Mouse (Mus musculus): ENCODE measurements around the gene Rarg. TPM values are rescaled to one million over a fixed set of nuclear protein-coding genes. Genes with fewer than 3 reads are reported as not detected.
"Not testable (repeated sequence)": the region's sequence is repeated elsewhere in the genome, so short reads cannot be mapped to it uniquely, and the experiment has no call there.

The Rarg gene
- polyA plus RNA-seq, 1 experiment from 2014 or later: 121 TPM

- Histone ChIP-seq H3K36me3 (peaks cover 23% of the 10 kb centered on the region), H3K9me3 (no peaks in the 10 kb centered on the region), H3K27me3 (no peaks in the 10 kb centered on the region), H3K4me2 (replicated peaks) (no peak within 1 kb of the TSS), H3K27ac (no peak within 1 kb of the TSS), H3K4me1 (peaks cover 9% of the 10 kb centered on the region), H3K9ac (no peak within 1 kb of the TSS), H3K4me3 (no peak within 1 kb of the TSS)
- WGBS: 38% methylated on average over 6 of the region's 6 CpGs
- ATAC-seq (ENCODE audit: insufficient number of reproducible peaks, insufficient read depth, low FRiP score, low TSS enrichment): no peak
Measured at GRCm38 (mm10) chr15:102231748-102232147, 25.6 kb downstream of the Rarg start, which contains the start of gene Itgb7. Gene Itgb7 (minus strand): TSS chr15:102231944.

GRCm38 (mm10) chr15:102230408-102231321 is 26.7 kb downstream of the Rarg start:
- Histone ChIP-seq H3K27ac (no peak overlapping the region), H3K9me3 (no peaks in the 10 kb centered on the region), H3K9ac (no peak overlapping the region), H3K4me1 (peaks cover 8% of the 10 kb centered on the region), H3K36me3 (peaks cover 14% of the 10 kb centered on the region), H3K4me3 (no peak overlapping the region), H3K27me3 (no peaks in the 10 kb centered on the region), H3K4me2 (replicated peaks) (no peak overlapping the region)
- ATAC-seq (ENCODE audit: insufficient number of reproducible peaks, insufficient read depth, low FRiP score, low TSS enrichment): no peak
- 76% methylated on average over 17 of the region's 17 CpGs for WGBS

- H3K27ac ChIP-seq; H3K4me3 ChIP-seq; H3K36me3 ChIP-seq; H3K9me3 ChIP-seq; H3K4me2 ChIP-seq (replicated peaks); ATAC-seq (ENCODE audit: insufficient number of reproducible peaks, insufficient read depth, low FRiP score, low TSS enrichment); H3K9ac ChIP-seq: not testable (repeated sequence)
- H3K4me1 ChIP-seq: peaks cover 13% of the 10 kb centered on the region; the same call in 1 of the 2 replicates
- 77% methylated on average over 6 of the region's 6 CpGs for WGBS
- H3K27me3 ChIP-seq: peaks cover 14% of the 10 kb centered on the region
Measured at GRCm38 (mm10) chr15:102225619-102226018, 31.7 kb downstream of the Rarg start.

GRCm38 (mm10) chr15:102224992-102225617 is 32.2 kb downstream of the Rarg start:
- H3K9ac ChIP-seq: peak overlapping the region; percentile 28; the same call in 1 of the 2 replicates
- peak; percentile 44; the same call in 1 of the 2 replicates for ATAC-seq (ENCODE audit: insufficient number of reproducible peaks, insufficient read depth, low FRiP score, low TSS enrichment)
- H3K36me3 ChIP-seq: no peaks in the 10 kb centered on the region
- H3K4me1 ChIP-seq: peaks cover 13% of the 10 kb centered on the region; the same call in 1 of the 2 replicates
- peaks cover 14% of the 10 kb centered on the region for H3K27me3 ChIP-seq
- H3K4me3 ChIP-seq: peak overlapping the region; percentile 39
- no peaks in the 10 kb centered on the region for H3K9me3 ChIP-seq
- H3K27ac ChIP-seq: peak overlapping the region; percentile 64; the same call in 1 of the 2 replicates
- peak overlapping the region; percentile 57 for H3K4me2 ChIP-seq (replicated peaks)
- WGBS: 14% methylated on average over 19 of the region's 21 CpGs

- Histone ChIP-seq H3K9ac (peak overlapping the region; percentile 28), H3K4me2 (replicated peaks) (peak overlapping the region; percentile 57), H3K4me3 (peak overlapping the region; percentile 39), H3K36me3 (no peaks in the 10 kb centered on the region), H3K4me1 (peaks cover 13% of the 10 kb centered on the region; the same call in 1 of the 2 replicates), H3K27me3 (peaks cover 14% of the 10 kb centered on the region), H3K9me3 (no peaks in the 10 kb centered on the region), H3K27ac (peak overlapping the region; percentile 64; the same call in 1 of the 2 replicates)
- WGBS: 3% methylated on average over 43 of the region's 43 CpGs
- peak; percentile 85 for ATAC-seq (ENCODE audit: insufficient number of reproducible peaks, insufficient read depth, low FRiP score, low TSS enrichment)
Measured at GRCm38 (mm10) chr15:102224186-102224991, 32.9 kb downstream of the Rarg start.

- peaks cover 14% of the 10 kb centered on the region for H3K27me3 ChIP-seq
- no peak overlapping the region for H3K27ac ChIP-seq
- no peak overlapping the region for H3K4me2 ChIP-seq (replicated peaks)
- peaks cover 13% of the 10 kb centered on the region; the same call in 1 of the 2 replicates for H3K4me1 ChIP-seq
- 61% methylated on average over 10 of the region's 10 CpGs for WGBS
- no peak overlapping the region for H3K9ac ChIP-seq
- no peak for ATAC-seq (ENCODE audit: insufficient number of reproducible peaks, insufficient read depth, low FRiP score, low TSS enrichment)
- H3K4me3 ChIP-seq: no peak overlapping the region
- H3K9me3 ChIP-seq: no peaks in the 10 kb centered on the region
- H3K36me3 ChIP-seq: 0 out of 2 replicates have a peak, but pooled peaks cover 4% of the 10 kb centered on the region
Measured at GRCm38 (mm10) chr15:102222386-102222785, 34.9 kb downstream of the Rarg start.

GRCm38 (mm10) chr15:102217325-102217724 is 40.0 kb downstream of the Rarg start:
- H3K36me3 ChIP-seq: peaks cover 44% of the 10 kb centered on the region
- H3K4me2 ChIP-seq (replicated peaks): no peak overlapping the region
- H3K9ac ChIP-seq: no peak overlapping the region

GRCm38 (mm10) chr15:102216459-102217228 is 40.7 kb downstream of the Rarg start:
- H3K9ac ChIP-seq: no peak overlapping the region
- no peaks in the 10 kb centered on the region for H3K27me3 ChIP-seq
- peaks cover 51% of the 10 kb centered on the region for H3K36me3 ChIP-seq
- no peaks in the 10 kb centered on the region for H3K4me1 ChIP-seq
- ATAC-seq (ENCODE audit: insufficient number of reproducible peaks, insufficient read depth, low FRiP score, low TSS enrichment): 0 out of 2 replicates have a peak, but pooled peaks have one; percentile 26
- H3K4me2 ChIP-seq (replicated peaks): no peak overlapping the region
- H3K4me3 ChIP-seq: no peak overlapping the region
- no peaks in the 10 kb centered on the region for H3K9me3 ChIP-seq
- 87% methylated on average over 16 of the region's 16 CpGs for WGBS
- H3K27ac ChIP-seq: no peak overlapping the region

More at GRCm38 (mm10) chr15:102217325-102217724, 40.0 kb downstream of the Rarg start:
- 0 out of 2 replicates have a peak, but pooled peaks have one; percentile 2 for ATAC-seq (ENCODE audit: insufficient number of reproducible peaks, insufficient read depth, low FRiP score, low TSS enrichment)
- WGBS: 89% methylated on average over 7 of the region's 7 CpGs
- no peak overlapping the region for H3K4me3 ChIP-seq
- no peaks in the 10 kb centered on the region for H3K27me3 ChIP-seq
- H3K27ac ChIP-seq: no peak overlapping the region
- no peaks in the 10 kb centered on the region for H3K9me3 ChIP-seq
- H3K4me1 ChIP-seq: no peaks in the 10 kb centered on the region

GRCm38 (mm10) chr15:102215624-102216023 is 41.7 kb downstream of the Rarg start:
- no peaks in the 10 kb centered on the region for H3K4me1 ChIP-seq
- H3K27ac ChIP-seq: no peak overlapping the region

GRCm38 (mm10) chr15:102214132-102214531 is 43.2 kb downstream of the Rarg start:
- H3K4me1 ChIP-seq: no peaks in the 10 kb centered on the region
- no peak overlapping the region for H3K4me2 ChIP-seq (replicated peaks)
- H3K36me3 ChIP-seq: peaks cover 71% of the 10 kb centered on the region
- no peak for ATAC-seq (ENCODE audit: insufficient number of reproducible peaks, insufficient read depth, low FRiP score, low TSS enrichment)
- no peaks in the 10 kb centered on the region for H3K9me3 ChIP-seq
- no peaks in the 10 kb centered on the region for H3K27me3 ChIP-seq
- no peak overlapping the region for H3K4me3 ChIP-seq
- no peak overlapping the region for H3K9ac ChIP-seq
- WGBS: 41% methylated on average over 2 of the region's 2 CpGs
- H3K27ac ChIP-seq: no peak overlapping the region

More at GRCm38 (mm10) chr15:102215624-102216023, 41.7 kb downstream of the Rarg start:
- no peaks in the 10 kb centered on the region for H3K27me3 ChIP-seq
- ATAC-seq (ENCODE audit: insufficient number of reproducible peaks, insufficient read depth, low FRiP score, low TSS enrichment): no peak
- no peaks in the 10 kb centered on the region for H3K9me3 ChIP-seq
- no peak overlapping the region for H3K9ac ChIP-seq
- H3K4me2 ChIP-seq (replicated peaks): no peak overlapping the region
- H3K4me3 ChIP-seq: no peak overlapping the region
- WGBS: 69% methylated on average over 6 of the region's 6 CpGs
- H3K36me3 ChIP-seq: peaks cover 56% of the 10 kb centered on the region
